Mouse (Mus musculus): ENCODE measurements around the gene Mpp4. TPM values are rescaled to one million over a fixed set of nuclear protein-coding genes. Genes with fewer than 3 reads are reported as not detected.

The Mpp4 gene
- total and polyA plus RNA-seq, 2 experiments from 2014 or later = 0.45 to 2.8 TPM

- ATAC-seq = no peak
- H3K36me3 ChIP-seq (ENCODE audit: insufficient read depth, low read length) = peaks cover 21% of the 10 kb centered on the region
Observed at GRCm38 (mm10) chr1:59102071-59102470, 61.1 kb downstream of the Mpp4 start.

GRCm38 (mm10) chr1:59101020-59101419 is 62.2 kb downstream of the Mpp4 start:
- Histone ChIP-seq H3K4me3 (ENCODE audit: low read length) (no peak overlapping the region), H3K9ac (replicated peaks; ENCODE audit: low read length) (no peak overlapping the region), H3K27ac (no peak overlapping the region), H3K27me3 (ENCODE audit: insufficient read depth, low read length) (no peaks in the 10 kb centered on the region), H3K4me1 (ENCODE audit: insufficient read depth, low read length) (no peaks in the 10 kb centered on the region), H3K9me3 (ENCODE audit: low read length) (no peaks in the 10 kb centered on the region), H3K4me2 (ENCODE audit: low read depth, low read length) (no peak overlapping the region), H3K36me3 (ENCODE audit: insufficient read depth, low read length) (peaks cover 16% of the 10 kb centered on the region)
- DNase-seq (ENCODE audit: low spot score) (no peak), ATAC-seq (no peak)
- TF ChIP-seq CTCF (IDR thresholded peaks at IDR 0.05; ENCODE audit: low read depth) = no peak
- 92% methylated on average over 5 of the region's 5 CpGs for WGBS

More at GRCm38 (mm10) chr1:59102071-59102470, 61.1 kb downstream of the Mpp4 start:
- no peaks in the 10 kb centered on the region for H3K27me3 ChIP-seq (ENCODE audit: insufficient read depth, low read length)
- no peaks in the 10 kb centered on the region for H3K9me3 ChIP-seq (ENCODE audit: low read length)
- no peak overlapping the region for H3K27ac ChIP-seq
- no peak overlapping the region for H3K9ac ChIP-seq (replicated peaks; ENCODE audit: low read length)
- DNase-seq (ENCODE audit: low spot score) = no peak
- H3K4me2 ChIP-seq (ENCODE audit: low read depth, low read length) = no peak overlapping the region
- no peak overlapping the region for H3K4me3 ChIP-seq (ENCODE audit: low read length)
- WGBS = 94% methylated on average over 6 of the region's 6 CpGs
- no peak for TF ChIP-seq CTCF (IDR thresholded peaks at IDR 0.05; ENCODE audit: low read depth)
- H3K4me1 ChIP-seq (ENCODE audit: insufficient read depth, low read length) = no peaks in the 10 kb centered on the region

- Histone ChIP-seq H3K27ac (no peak within 1 kb of the TSS), H3K9ac (replicated peaks; ENCODE audit: low read length) (no peak within 1 kb of the TSS), H3K9me3 (ENCODE audit: low read length) (no peaks in the 10 kb centered on the region), H3K4me1 (ENCODE audit: insufficient read depth, low read length) (no peaks in the 10 kb centered on the region), H3K4me2 (ENCODE audit: low read depth, low read length) (no peak within 1 kb of the TSS), H3K27me3 (ENCODE audit: insufficient read depth, low read length) (no peaks in the 10 kb centered on the region), H3K4me3 (ENCODE audit: low read length) (no peak within 1 kb of the TSS), H3K36me3 (ENCODE audit: insufficient read depth, low read length) (no peaks in the 10 kb centered on the region; the same call in 1 of the 2 replicates)
- DNase-seq (ENCODE audit: low spot score) (no peak), ATAC-seq (no peak)
- TF ChIP-seq CTCF (IDR thresholded peaks at IDR 0.05; ENCODE audit: low read depth) = no peak
- WGBS = 96% methylated on average over 19 of the region's 19 CpGs
Observed at GRCm38 (mm10) chr1:59094705-59095104, 68.5 kb downstream of the Mpp4 start, which contains the start of gene C2cd6. Gene C2cd6 (minus strand): TSS chr1:59094900.

Other genes starting within 250 kb of the Mpp4 start
- 44.7 and 72.1 TPM in 2 replicates for gene Trak2, start 190.0 kb downstream of the Mpp4 start, total RNA-seq (2014; rRNA removed)
- gene Trak2, start 190.0 kb downstream of the Mpp4 start, polyA plus RNA-seq (2015; fragmentation: Nextera tagmentation; extraction: Ambion mirVana) = 14.7 and 15.7 TPM in 2 replicates
- 33.0 and 42.9 TPM in 2 replicates for gene Stradb, start 189.9 kb downstream of the Mpp4 start, total RNA-seq (2014; rRNA removed)
- gene Stradb, start 189.9 kb downstream of the Mpp4 start, polyA plus RNA-seq (2015; fragmentation: Nextera tagmentation; extraction: Ambion mirVana) = 85.6 and 95.5 TPM in 2 replicates
- not detected in 2 replicates for gene C2cd6, start 68.5 kb downstream of the Mpp4 start, total RNA-seq (2014; rRNA removed)
- gene C2cd6, start 68.5 kb downstream of the Mpp4 start, polyA plus RNA-seq (2015; fragmentation: Nextera tagmentation; extraction: Ambion mirVana) = not detected in 2 replicates
- gene Tmem237, start 43.0 kb downstream of the Mpp4 start, total RNA-seq (2014; rRNA removed) = 26.1 and 27.3 TPM in 2 replicates
- gene Tmem237, start 43.0 kb downstream of the Mpp4 start, polyA plus RNA-seq (2015; fragmentation: Nextera tagmentation; extraction: Ambion mirVana) = 55.8 and 56.3 TPM in 2 replicates
- gene Als2, start 73.8 kb upstream of the Mpp4 start, total RNA-seq (2014; rRNA removed) = 32.8 and 35.9 TPM in 2 replicates
- 11.6 and 12.1 TPM in 2 replicates for gene Als2, start 73.8 kb upstream of the Mpp4 start, polyA plus RNA-seq (2015; fragmentation: Nextera tagmentation; extraction: Ambion mirVana)
- 1.3 TPM in 2 replicates for gene Cdk15, start 93.5 kb upstream of the Mpp4 start, total RNA-seq (2014; rRNA removed)
- 1.5 and 1.8 TPM in 2 replicates for gene Cdk15, start 93.5 kb upstream of the Mpp4 start, polyA plus RNA-seq (2015; fragmentation: Nextera tagmentation; extraction: Ambion mirVana)

Measured in hindbrain, postnatal 0 days (tissue).